Mouse (Mus musculus): ENCODE measurements at regions not wholly inside any gene's neighbourhood (a gene's known extent, or its start where the extent isn't known, plus 50 kb on each side); places are given as distances from the start of the nearest gene placed in this dataset.

DNA sequence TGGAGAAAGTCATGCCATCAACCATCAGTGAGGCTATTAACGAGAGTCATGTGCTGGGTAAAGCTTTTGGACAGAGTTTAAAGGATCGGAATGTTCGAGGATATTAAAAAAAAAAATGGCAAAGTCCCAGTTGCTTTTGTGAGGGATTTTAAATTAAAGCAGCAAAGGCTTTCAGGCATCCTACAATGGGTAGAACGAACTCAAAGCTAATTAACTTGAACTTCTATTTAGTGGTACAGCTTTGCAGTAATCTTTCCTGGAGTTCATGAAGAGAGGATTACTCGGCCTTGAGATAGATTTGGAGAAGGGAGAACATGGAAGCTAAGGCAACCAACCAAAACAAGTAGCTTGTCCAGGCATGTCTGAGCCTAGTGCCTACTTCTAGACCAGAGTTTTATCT lies 676.7 kb upstream of the Adamts5 start:
- TF ChIP-seq GATA1 (IDR thresholded peaks at IDR 0.05; ENCODE audit: borderline replicate concordance, low read length) (no peak), FLI1 (IDR thresholded peaks at IDR 0.05; ENCODE audit: low read length) (no peak)
